In genomic region chr17:82834177-82834576, GRCm38 (mm10) we compare ENCODE assay signal across 26 mouse cellular contexts.
"Had no signal": no experiment of that assay in that cellular context is flagged by ENCODE, and none has a peak within 500 bp of the region (broad histone marks: within the 10 kb centered on the region; RNA-seq: fewer than 3 reads in every experiment).

No protein-coding gene starts in this region.

- H3K4me2 ChIP-seq: embryonic facial prominence, embryonic 12.5 days; embryonic facial prominence, embryonic 13.5 days; embryonic facial prominence, embryonic 15.5 days; forebrain, embryonic 13.5 days had no signal

- DNase-seq: cerebellum, adult 8-10 months; cerebellum, adult 9-10 months; cerebellum, adult 9-11 months; cerebellum, postnatal 10 days; cerebellum, postnatal 14 days; cerebellum, postnatal 25 days; cerebellum, postnatal 36 days; embryo, embryonic 11 days; forebrain, postnatal 0 days; gastrocnemius, adult 2 months; gastrocnemius, postnatal 10 days; gastrocnemius, postnatal 14 days; gastrocnemius, postnatal 25 days; gastrocnemius, postnatal 36 days; heart, adult 11 months; heart, adult 18-20 months; heart, adult 2 months had no signal

- ATAC-seq: forebrain, embryonic 13.5 days; forebrain, embryonic 14.5 days; forebrain, embryonic 16.5 days; forebrain, postnatal 0 days had no signal

- H3K36me3 ChIP-seq: embryonic facial prominence, embryonic 10.5 days; embryonic facial prominence, embryonic 12.5 days; embryonic facial prominence, embryonic 13.5 days; embryonic facial prominence, embryonic 15.5 days; forebrain, embryonic 10.5 days had no signal

- H3K4me1 ChIP-seq: embryonic facial prominence, embryonic 10.5 days; embryonic facial prominence, embryonic 12.5 days; embryonic facial prominence, embryonic 13.5 days; embryonic facial prominence, embryonic 15.5 days; forebrain, embryonic 10.5 days; forebrain, embryonic 13.5 days had no signal

- H3K27me3 ChIP-seq: embryonic facial prominence, embryonic 12.5 days; embryonic facial prominence, embryonic 13.5 days; embryonic facial prominence, embryonic 15.5 days; forebrain, embryonic 13.5 days had no signal

- H3K9me3 ChIP-seq: embryonic facial prominence, embryonic 10.5 days; embryonic facial prominence, embryonic 12.5 days; embryonic facial prominence, embryonic 13.5 days; embryonic facial prominence, embryonic 15.5 days; forebrain, embryonic 10.5 days; forebrain, embryonic 13.5 days had no signal

- H3K27ac ChIP-seq: embryonic facial prominence, embryonic 10.5 days; embryonic facial prominence, embryonic 12.5 days; embryonic facial prominence, embryonic 13.5 days; embryonic facial prominence, embryonic 15.5 days; forebrain, embryonic 10.5 days; forebrain, embryonic 13.5 days; gastrocnemius, adult 2 months; heart, adult 2 months had no signal

- H3K4me3 ChIP-seq: embryonic facial prominence, embryonic 10.5 days; embryonic facial prominence, embryonic 12.5 days; embryonic facial prominence, embryonic 13.5 days; embryonic facial prominence, embryonic 15.5 days; erythroblast, embryonic 14.5 days; forebrain, embryonic 10.5 days; forebrain, embryonic 13.5 days; gastrocnemius, adult 2 months; heart, adult 2 months had no signal

- H3K9ac ChIP-seq: embryonic facial prominence, embryonic 12.5 days; embryonic facial prominence, embryonic 13.5 days; embryonic facial prominence, embryonic 15.5 days; forebrain, embryonic 13.5 days; forebrain, postnatal 0 days had no signal
